Mouse (Mus musculus) heart, embryonic 16.5 days (tissue): ENCODE measurements around the gene Gramd1b. TPM values are rescaled to one million over a fixed set of nuclear protein-coding genes. Genes with fewer than 3 reads are reported as not detected.

ENCODE experiments used
- ATAC-seq: fragments of 200-750 bp; cut with Nextera tagmentation; replicated peaks from 2 replicates; pipeline ENCODE4 v1.8.0; 2017; ENCODE audit warnings: moderate number of reproducible peaks; ENCODE audit not compliant: insufficient read depth, low FRiP score; ENCODE audit errors: extremely low read depth
- H3K27ac ChIP-seq: fragments of 300-500 bp; sonication (generic); 2 replicates; pipeline ENCODE4 v1.5.1; 2014; ENCODE audit warnings: mild to moderate bottlenecking, low read length, control low read depth, moderate library complexity
- H3K27me3 ChIP-seq: fragments of 300-500 bp; sonication (generic); 2 replicates; pipeline ENCODE4 v1.6.1; 2014; ENCODE audit warnings: low read length, mixed read lengths; ENCODE audit not compliant: control insufficient read depth, insufficient read depth
- H3K36me3 ChIP-seq: fragments of 300-500 bp; sonication (generic); 2 replicates; pipeline ENCODE4 v1.6.1; 2014; ENCODE audit not compliant: control insufficient read depth, insufficient read depth
- H3K4me1 ChIP-seq: fragments of 300-500 bp; sonication (generic); 2 replicates; pipeline ENCODE4 v1.6.1; 2014; ENCODE audit warnings: low read length, mixed read lengths; ENCODE audit not compliant: control insufficient read depth, insufficient read depth
- H3K4me2 ChIP-seq: fragments of 300-500 bp; sonication (generic); 2 replicates; pipeline ENCODE4 v1.6.1; 2014; ENCODE audit warnings: low read depth, mild to moderate bottlenecking, control low read depth, low read length
- H3K4me3 ChIP-seq: fragments of 300-500 bp; sonication (generic); 2 replicates; pipeline ENCODE4 v1.5.1; 2014; ENCODE audit warnings: mild to moderate bottlenecking, control low read depth, low read length
- H3K9ac ChIP-seq: fragments of 300-500 bp; sonication (generic); 2 replicates; pipeline ENCODE4 v1.6.1; 2014; ENCODE audit warnings: low read length, control low read depth
- H3K9me3 ChIP-seq: fragments of 300-500 bp; sonication (generic); replicated peaks from 2 replicates; pipeline ENCODE4 v1.6.1; 2016; ENCODE audit warnings: low read length; ENCODE audit not compliant: control insufficient read depth
- WGBS: fragments of 180-500 bp; shearing (Covaris S2); extraction: QIAGEN DNeasy Blood & Tissue Kit; methylation state at CpG from one replicate; pipeline ENCODE4 v1.1.7; 2014; 5-methylcytosine and 5-hydroxymethylcytosine counted together
- polyA plus RNA-seq: library from polyadenylated mRNA; unstranded; fragments of >200 nt; fragmentation: Nextera tagmentation; extraction: Ambion mirVana; gene quantifications from 2 replicates; pipeline ENCODE4 v1.2.1, GENCODE M21; 2015

Gramd1b gene
- polyA plus RNA-seq, 1 experiment from 2014 or later: 5.9 TPM

DNA sequence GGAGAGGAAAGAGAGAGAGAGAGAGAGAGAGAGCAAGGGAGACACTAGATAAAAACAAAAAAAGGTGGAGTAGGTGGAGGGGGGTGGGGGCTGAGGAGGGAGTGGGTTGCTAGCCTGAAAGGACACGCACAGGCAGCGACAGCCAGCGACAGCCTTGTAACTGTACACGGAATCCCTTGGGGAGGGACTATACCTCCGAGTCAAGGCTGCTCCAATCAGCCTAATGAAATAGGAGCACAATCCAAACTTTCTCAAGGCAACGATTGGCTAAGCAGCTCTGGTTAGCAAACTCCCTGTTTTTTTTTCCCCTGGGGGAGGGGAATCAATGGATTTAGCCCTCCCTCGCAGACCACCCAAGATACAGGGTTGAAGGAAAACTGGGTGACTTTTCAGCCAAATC, 75.0 kb downstream of the Gramd1b start:
- no peaks in the 10 kb centered on the region for H3K36me3 ChIP-seq
- ATAC-seq: peak; percentile 72
- H3K4me2 ChIP-seq: peak overlapping the region; percentile 92
- H3K9me3 ChIP-seq: no peaks in the 10 kb centered on the region
- H3K4me3 ChIP-seq: peak overlapping the region; percentile 80
- 2% methylated on average over 7 of the region's 7 CpGs for WGBS
- H3K27ac ChIP-seq: peak overlapping the region; percentile 87
- H3K27me3 ChIP-seq: no peaks in the 10 kb centered on the region
- peak overlapping the region; percentile 87 for H3K9ac ChIP-seq
- peaks cover 21% of the 10 kb centered on the region for H3K4me1 ChIP-seq

DNA sequence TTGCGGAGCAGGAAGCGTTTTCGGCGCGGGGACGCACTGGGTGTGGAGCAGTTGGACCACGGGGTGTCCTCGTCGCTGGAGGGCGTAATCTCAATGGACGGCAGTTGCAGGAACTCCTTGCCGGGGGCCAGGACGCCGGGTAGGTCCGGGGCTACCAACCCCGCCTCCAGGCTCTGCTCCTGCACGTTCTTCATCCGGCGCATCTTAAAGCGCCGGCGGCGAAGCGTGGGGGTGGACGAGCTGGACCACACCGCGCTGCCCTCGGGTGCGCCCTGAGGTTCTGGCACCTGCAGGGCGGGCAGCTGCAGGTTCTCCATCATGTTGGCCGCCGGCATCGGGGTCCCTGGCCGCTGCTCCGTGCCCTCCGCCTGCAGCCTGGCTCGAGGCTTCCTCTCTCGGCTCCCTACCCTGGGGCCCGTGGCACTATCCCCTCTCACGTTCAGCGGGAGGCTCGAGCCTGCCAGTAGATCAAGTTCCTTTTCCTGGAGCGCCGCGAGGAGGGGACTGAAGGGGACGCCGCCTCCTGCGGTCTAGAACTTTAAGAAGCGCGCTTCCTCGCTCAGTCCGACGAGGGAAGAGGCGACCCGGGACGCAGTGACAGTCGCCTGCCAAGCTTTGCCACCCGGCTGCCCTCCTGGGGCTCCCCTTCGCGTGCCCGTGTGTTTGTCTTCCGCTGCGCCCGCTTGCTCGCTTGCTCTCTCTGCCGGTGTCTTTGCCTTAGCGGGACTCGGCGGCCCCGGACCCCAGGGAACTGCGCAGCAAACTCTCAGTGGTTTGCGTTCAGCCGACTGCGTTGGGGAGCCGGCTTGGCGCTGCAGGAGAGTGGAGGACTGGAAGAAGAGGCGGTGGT, 75.6 kb downstream of the Gramd1b start:
- WGBS: under 1% methylated on average over 77 of the region's 77 CpGs
- peak; percentile 54 for ATAC-seq
- peak overlapping the region; percentile 87 for H3K9ac ChIP-seq
- H3K27me3 ChIP-seq: no peaks in the 10 kb centered on the region
- peak overlapping the region; percentile 87 for H3K27ac ChIP-seq
- no peaks in the 10 kb centered on the region for H3K36me3 ChIP-seq
- H3K4me3 ChIP-seq: peak overlapping the region; percentile 80
- H3K4me1 ChIP-seq: peaks cover 15% of the 10 kb centered on the region
- peak overlapping the region; percentile 92 for H3K4me2 ChIP-seq
- H3K9me3 ChIP-seq: no peaks in the 10 kb centered on the region

DNA sequence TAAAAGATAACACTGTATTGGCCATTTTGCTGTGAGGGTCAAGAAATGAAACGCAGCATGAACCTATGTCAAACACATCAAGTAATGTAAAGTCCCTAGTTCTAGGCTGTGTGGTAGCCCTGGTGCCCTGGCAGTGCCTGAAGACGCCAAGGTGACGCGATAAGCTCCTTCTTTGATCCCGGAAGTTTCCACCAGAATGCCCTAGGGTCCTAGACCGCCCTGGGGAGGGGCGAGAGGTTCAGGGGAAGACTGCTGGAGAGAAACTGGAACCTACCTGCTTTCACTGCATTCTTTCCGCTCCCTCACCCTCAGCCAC, 76.2 kb downstream of the Gramd1b start:
- peak; percentile 8; the same call in 1 of the 2 replicates for ATAC-seq
- Histone ChIP-seq H3K36me3 (no peaks in the 10 kb centered on the region), H3K9ac (peak overlapping the region; percentile 87), H3K9me3 (no peaks in the 10 kb centered on the region), H3K4me3 (peak overlapping the region; percentile 80), H3K4me1 (peaks cover 10% of the 10 kb centered on the region), H3K27ac (peak overlapping the region; percentile 87), H3K4me2 (peak overlapping the region; percentile 92), H3K27me3 (no peaks in the 10 kb centered on the region)
- under 1% methylated on average over 8 of the region's 8 CpGs for WGBS

DNA sequence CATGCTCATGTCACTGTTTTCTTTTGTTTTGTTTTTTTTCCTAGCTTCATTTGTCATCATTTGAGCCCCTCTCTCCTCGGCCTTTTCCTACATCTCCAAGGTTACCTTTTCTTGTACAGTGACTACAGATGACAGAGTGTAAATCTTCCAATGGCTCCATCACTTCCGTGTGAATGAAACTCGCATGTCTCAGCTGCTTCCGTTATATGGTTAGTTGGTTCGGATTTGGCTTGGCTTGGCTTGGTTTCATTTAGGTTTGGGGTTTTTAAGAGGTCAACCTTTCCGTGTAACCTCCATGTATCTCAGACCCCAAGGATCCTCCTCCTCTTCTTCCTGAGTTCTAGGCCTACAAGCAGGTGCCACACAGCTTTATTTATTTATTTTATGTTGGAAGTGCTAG, 77.3 kb downstream of the Gramd1b start:
- Histone ChIP-seq H3K27me3 (no peaks in the 10 kb centered on the region), H3K9me3 (no peaks in the 10 kb centered on the region), H3K4me1 (peaks cover 11% of the 10 kb centered on the region), H3K4me2 (peak overlapping the region; percentile 92), H3K36me3 (no peaks in the 10 kb centered on the region), H3K9ac (no peak overlapping the region), H3K27ac (no peak overlapping the region), H3K4me3 (peak overlapping the region; percentile 80)
- 86% methylated on average over 6 of the region's 6 CpGs for WGBS
- no peak for ATAC-seq

DNA sequence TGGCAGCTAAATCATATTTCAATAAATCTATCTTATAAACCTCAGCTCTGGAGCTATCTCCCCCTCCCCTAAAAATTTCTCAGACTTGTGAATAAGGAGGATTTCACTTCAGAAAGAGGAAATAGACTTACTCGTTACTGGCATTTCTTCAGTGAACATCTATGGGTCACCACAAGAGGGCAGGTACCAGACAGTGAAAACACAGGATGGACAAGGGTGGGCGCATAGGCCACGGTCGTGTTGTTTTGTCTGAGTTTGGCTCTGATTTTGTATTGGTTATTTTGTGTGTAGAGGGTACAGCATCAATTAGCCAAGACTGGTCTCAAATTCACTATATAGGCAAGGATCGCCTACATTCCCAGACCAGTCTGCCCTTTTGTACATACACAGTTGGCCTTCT, 79.0 kb downstream of the Gramd1b start:
- no peak overlapping the region for H3K9ac ChIP-seq
- H3K27me3 ChIP-seq: no peaks in the 10 kb centered on the region
- H3K36me3 ChIP-seq: no peaks in the 10 kb centered on the region
- no peak overlapping the region for H3K4me2 ChIP-seq
- peaks cover 13% of the 10 kb centered on the region for H3K4me1 ChIP-seq
- ATAC-seq: no peak
- no peaks in the 10 kb centered on the region for H3K9me3 ChIP-seq
- no peak overlapping the region for H3K4me3 ChIP-seq
- 55% methylated on average over 5 of the region's 5 CpGs for WGBS
- H3K27ac ChIP-seq: no peak overlapping the region

DNA sequence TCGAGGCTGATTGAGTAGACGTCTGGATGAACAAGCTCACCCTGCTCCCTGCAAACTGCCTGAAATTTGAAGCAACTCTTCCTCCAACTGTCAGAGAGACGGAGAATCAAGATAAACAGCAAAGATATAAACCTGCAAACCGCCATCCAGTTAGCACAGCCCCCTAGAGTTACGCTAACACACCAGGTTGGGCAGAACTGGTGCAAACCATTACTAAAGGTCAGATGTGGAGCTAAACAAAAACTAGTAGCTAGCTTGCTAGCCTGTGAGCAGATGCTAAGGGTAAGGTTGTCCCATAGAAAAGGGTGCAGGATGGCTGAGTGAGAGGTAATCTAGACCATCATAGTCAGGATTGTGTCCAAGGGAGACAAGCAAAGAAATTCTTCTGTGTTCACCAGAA, 80.4 kb downstream of the Gramd1b start:
- 63% methylated on average over 5 of the region's 5 CpGs for WGBS
- Histone ChIP-seq H3K36me3 (no peaks in the 10 kb centered on the region), H3K4me2 (no peak overlapping the region), H3K4me1 (peaks cover 9% of the 10 kb centered on the region; the same call in 1 of the 2 replicates), H3K9me3 (no peaks in the 10 kb centered on the region), H3K27ac (no peak overlapping the region), H3K4me3 (no peak overlapping the region), H3K9ac (no peak overlapping the region), H3K27me3 (no peaks in the 10 kb centered on the region)
- no peak for ATAC-seq

DNA sequence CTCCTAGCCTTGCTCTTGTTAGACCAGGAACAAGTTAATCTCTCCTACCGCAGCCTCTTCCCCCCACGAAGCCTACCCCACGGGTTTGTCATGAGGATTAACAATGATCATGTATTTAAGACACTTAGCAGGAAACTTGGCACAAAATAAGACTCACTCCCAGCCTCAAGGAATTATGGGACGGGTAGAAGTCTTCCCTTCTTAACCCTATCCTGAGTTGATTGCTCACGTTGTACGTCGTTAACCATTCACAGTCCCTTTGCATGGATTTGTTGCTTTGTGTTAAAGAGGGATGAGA, 80.8 kb downstream of the Gramd1b start:
- no peak overlapping the region for H3K4me2 ChIP-seq
- ATAC-seq: no peak
- WGBS: 59% methylated on average over 7 of the region's 7 CpGs
- no peak overlapping the region for H3K4me3 ChIP-seq
- H3K27me3 ChIP-seq: no peaks in the 10 kb centered on the region
- no peaks in the 10 kb centered on the region for H3K36me3 ChIP-seq
- no peaks in the 10 kb centered on the region for H3K9me3 ChIP-seq
- H3K4me1 ChIP-seq: peaks cover 9% of the 10 kb centered on the region; the same call in 1 of the 2 replicates
- no peak overlapping the region for H3K27ac ChIP-seq
- H3K9ac ChIP-seq: no peak overlapping the region

DNA sequence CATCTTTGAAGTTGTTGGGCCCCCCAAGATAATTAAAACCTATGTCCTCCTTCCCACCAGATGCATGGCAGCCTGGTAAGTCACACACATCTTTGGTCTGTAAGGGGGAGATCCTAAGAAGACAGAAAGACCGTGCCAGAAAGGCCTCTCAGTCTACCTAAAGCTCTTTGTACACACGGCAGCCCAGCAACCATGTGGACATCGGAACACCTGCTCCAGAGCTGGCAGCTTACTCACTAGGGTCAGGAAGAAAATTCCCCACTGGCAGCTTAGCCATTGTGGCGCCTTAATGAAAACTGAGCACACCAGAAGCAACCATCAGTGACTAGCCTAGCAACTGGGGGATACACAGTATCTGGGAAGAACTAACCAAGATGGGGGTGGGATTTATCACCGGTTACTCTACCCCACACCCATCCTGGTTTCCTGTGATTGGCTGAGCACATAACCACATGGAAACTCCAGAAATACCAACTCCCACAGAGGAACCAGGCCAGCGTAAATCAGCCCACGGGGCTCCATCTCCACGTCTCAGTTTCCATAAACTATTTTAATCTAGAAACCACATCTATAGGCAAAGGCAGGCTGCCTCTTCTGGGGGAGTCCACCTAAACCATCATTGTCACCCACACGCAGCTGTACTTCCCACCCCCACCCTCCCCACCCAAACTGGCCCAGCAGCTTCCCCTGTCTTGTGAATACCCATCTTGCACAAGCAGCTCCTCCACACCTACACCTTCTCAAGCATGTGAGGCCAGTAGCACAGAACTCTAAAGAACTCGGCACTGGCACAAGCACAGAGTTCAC, 81.4 kb downstream of the Gramd1b start:
- Histone ChIP-seq H3K9ac (no peak overlapping the region), H3K4me1 (peaks cover 7% of the 10 kb centered on the region; the same call in 1 of the 2 replicates), H3K27me3 (no peaks in the 10 kb centered on the region), H3K9me3 (no peaks in the 10 kb centered on the region), H3K4me2 (no peak overlapping the region), H3K27ac (no peak overlapping the region), H3K4me3 (no peak overlapping the region), H3K36me3 (no peaks in the 10 kb centered on the region)
- WGBS: 64% methylated on average over 10 of the region's 10 CpGs
- ATAC-seq: peak; percentile 60

DNA sequence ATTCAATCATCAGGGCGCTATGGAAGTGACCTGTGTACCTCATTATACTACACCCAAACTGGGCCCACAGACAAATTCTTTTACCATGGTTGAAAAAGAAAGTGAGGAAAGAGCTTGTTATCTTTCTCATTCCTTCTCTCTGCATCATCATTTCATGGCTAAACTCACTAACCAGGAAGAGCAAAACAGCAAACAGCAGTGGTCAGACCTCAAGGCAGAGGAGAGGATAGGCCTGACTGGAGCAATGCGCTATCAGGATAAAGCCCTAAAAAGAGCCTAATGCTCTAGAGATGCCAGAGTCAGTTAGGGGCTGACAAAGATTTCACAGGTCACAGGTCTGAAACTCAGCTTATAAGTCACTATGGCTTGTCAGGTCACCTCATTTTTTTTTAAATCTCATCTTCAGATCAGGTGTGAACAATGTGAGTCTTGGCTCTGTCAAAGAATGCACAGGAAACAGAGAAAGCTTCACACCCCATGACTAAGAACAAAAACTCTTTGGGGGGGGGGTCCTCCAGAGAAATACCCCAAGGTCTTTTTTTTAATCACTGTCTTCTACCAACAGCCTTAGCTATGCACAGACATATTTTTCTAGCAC, 82.4 kb downstream of the Gramd1b start:
- WGBS: 91% methylated on average over 2 of the region's 2 CpGs
- ATAC-seq: no peak
- 0 out of 2 replicates have a peak, but pooled peaks cover 6% of the 10 kb centered on the region for H3K4me1 ChIP-seq

More for the DNA sequence above, 82.4 kb downstream of the Gramd1b start:
- H3K27ac ChIP-seq: no peak overlapping the region
- H3K27me3 ChIP-seq: no peaks in the 10 kb centered on the region
- H3K36me3 ChIP-seq: no peaks in the 10 kb centered on the region
- H3K9ac ChIP-seq: no peak overlapping the region
- no peak overlapping the region for H3K4me3 ChIP-seq
- no peaks in the 10 kb centered on the region for H3K9me3 ChIP-seq
- no peak overlapping the region for H3K4me2 ChIP-seq
